Mouse (Mus musculus) kidney, adult 9 months (tissue): Measurements from ENCODE around the gene Btbd1.

ENCODE experiments used
- DNase-seq: peaks from one replicate; pipeline ENCODE4 v3.0.0; 2022

Btbd1 gene

GRCm38 (mm10) chr7:81829379-81829894 lies at the start of gene Btbd1:
Gene Btbd1, minus strand, starts transcription at chr7:81829431.
- peak; percentile 77 for DNase-seq

DNA sequence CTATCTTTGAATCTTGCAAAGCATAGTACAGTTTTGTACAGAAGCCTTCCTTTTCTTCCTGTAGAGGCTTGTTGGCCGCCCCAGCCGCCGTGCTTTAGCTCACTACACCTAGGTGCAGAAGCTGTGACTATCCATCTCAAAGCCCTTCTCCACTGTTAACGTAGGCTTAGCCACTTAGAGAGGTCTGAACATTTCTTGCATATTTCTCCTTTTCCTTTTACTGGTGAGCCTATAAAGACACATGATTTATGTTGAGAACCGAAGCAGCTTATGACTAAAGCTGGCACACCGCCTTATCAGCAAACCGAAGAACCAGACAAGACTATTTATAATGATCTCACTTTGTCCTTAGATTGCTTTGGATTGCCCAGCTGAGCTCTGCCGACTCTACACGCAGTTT lies 46.1 kb upstream of the Btbd1 start:
- DNase-seq = no peak

DNA sequence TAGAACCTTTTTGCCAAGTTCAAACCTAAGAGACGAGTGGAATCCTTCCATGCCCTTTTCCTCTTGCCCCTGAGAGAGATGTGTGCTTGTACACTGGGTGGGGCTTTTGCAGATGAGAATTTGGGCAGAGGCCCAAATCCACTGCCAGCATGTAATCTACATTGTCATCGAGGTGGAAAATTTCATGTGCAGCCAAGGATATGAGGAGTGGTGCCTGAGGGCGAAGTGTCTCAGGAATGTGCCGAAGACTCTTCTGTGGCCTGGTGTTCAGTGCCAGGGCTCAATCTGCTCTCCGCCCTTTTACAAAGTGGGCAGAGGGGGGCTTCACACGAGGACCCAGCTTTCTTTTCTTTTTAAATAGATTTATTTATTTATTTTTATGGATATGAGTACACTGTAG lies 45.4 kb upstream of the Btbd1 start:
- peak; percentile 20 for DNase-seq

GRCm38 (mm10) chr7:81873807-81874206 lies 44.6 kb upstream of the Btbd1 start:
- no peak for DNase-seq

DNA sequence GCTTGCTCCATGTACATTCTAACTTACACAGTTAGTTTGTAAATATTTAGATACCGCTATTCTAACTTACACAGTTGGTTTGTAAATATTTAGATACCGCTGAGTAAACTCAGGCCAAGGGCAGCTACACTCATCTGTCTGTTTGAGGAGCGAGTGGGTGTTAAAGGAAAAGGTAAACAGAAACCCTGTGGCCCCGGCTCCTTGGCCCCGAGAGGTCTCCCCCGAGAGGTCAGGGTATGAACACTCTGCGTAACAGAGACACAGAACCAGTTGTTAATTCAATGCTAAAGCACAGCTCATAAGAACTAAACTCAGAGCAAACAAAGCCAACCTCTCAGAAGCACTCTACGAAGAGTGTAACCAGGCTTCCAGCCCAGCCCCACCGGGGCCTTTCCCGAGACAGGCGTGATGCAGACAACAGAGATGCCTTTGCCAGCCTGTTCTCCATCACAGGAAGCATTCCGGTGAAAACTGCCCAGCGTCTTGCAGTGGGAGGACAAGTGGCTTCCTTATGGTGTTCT lies 43.3 kb upstream of the Btbd1 start:
- no peak for DNase-seq

DNA sequence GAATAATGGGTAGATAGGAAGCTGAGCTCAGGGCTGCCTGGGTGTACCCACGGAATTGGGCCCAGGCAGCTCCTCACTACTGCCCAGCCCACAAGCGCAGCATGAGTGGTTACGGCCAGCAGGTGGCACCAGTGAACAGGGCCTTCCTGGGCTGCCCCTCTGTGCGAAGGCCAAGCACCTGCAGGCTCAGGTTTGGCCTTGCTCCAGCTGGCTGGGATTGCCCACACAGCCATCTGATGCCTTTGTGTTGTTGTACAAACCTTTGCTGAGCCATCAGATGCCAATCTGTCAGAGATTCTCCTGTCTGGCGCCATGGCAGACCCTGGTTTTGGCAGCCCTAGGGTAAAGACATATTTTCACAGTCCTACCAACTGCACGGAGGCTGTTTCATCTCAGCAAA lies 38.9 kb upstream of the Btbd1 start:
- DNase-seq = peak; percentile 82

GRCm38 (mm10) chr7:81867231-81867930 lies 38.1 kb upstream of the Btbd1 start:
- no peak for DNase-seq

GRCm38 (mm10) chr7:81865937-81866336 lies 36.7 kb upstream of the Btbd1 start:
- no peak for DNase-seq

GRCm38 (mm10) chr7:81864552-81864951 lies 35.3 kb upstream of the Btbd1 start:
- no peak for DNase-seq

DNA sequence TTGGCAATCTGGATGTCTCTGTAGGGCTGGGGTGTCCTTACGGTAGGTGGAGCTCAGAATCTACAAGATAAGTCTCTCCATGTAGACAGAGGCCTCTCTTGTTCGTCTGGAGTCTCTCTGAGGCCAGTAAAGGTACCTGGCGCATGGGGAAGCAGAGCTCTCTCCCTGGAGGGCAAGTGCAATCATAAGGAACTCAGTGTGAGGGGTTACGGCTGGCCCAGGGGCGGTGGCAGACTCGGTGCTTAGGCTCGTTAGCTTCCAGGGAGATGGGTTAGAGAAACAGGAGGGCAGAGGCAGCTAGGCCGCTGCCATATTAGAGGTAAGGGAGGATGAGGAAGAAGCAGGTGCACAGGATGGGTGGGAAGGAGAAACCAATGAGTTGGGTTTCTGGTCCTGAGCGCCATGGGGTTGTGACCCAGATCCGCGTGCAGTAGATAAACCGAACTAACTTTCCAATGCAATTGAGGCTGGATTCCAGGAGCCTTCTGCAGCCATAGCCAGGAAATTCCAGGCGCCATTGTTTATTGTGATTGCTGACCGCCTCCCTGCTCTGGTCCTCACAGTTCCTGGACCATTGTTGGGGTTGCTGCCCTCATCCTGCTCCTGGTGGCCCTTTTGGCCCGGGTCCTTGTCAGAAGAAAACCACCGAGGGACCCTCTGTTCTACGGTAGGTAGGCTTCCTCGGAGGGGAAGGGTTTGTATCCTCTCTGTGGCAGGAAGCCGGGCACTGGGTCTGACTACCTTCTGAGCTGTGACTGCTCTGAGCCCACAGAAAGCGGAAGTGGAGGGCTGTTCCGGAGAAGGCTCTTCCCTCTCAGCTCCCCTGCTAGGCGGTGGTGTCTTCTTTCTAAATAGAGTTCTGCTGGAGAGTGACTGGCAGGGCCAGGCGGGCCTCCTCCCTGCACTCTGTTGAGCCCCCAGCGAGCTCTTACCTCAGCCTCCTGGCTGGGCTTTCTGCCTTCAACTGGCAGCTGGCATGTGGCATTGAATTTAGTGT lies 33.7 kb upstream of the Btbd1 start:
- no peak for DNase-seq

- no peak for DNase-seq
Measured at GRCm38 (mm10) chr7:81861921-81862320, 32.7 kb upstream of the Btbd1 start.

DNA sequence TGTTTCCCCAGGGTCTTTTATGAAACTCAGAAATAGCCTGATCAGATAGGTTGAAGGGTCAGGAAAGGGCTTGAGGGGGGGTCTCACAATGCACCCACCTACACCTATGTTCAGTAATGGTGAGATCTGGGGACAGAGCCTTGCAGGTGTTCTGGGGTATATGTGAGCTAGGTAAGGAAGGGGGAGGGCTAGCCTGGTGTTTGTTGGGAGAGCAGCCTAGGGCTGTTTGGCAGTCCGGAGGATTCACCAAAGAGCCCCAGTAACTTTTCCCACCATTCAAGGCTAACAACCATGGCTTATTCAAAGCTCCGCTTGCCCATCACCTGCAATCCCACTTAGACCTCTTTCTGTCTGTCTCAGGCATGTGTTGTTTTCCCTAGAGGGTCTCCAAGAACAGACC lies 32.2 kb upstream of the Btbd1 start:
- no peak for DNase-seq

- no peak for DNase-seq
Measured at GRCm38 (mm10) chr7:81860996-81861395, 31.8 kb upstream of the Btbd1 start.

DNA sequence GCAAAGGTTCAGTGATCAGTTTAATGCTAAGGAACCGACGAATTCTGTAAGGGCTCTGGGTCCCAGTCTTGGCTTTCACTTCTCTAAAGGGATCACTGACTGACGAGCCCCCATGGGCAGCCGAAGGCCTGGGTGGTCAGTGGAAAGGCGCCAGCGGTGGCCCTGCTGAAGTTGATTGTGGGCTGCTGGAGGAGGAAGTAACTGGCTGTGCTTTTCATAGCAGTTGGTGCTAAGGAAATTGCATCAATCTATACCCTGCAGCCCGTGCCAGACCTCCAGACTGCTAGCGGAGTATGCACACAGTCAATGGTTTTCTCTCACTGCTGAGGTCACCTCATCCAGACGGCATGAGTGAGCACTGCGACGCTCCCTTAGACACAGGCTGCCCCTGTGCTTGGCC lies 30.8 kb upstream of the Btbd1 start:
- DNase-seq = peak; percentile 22

DNA sequence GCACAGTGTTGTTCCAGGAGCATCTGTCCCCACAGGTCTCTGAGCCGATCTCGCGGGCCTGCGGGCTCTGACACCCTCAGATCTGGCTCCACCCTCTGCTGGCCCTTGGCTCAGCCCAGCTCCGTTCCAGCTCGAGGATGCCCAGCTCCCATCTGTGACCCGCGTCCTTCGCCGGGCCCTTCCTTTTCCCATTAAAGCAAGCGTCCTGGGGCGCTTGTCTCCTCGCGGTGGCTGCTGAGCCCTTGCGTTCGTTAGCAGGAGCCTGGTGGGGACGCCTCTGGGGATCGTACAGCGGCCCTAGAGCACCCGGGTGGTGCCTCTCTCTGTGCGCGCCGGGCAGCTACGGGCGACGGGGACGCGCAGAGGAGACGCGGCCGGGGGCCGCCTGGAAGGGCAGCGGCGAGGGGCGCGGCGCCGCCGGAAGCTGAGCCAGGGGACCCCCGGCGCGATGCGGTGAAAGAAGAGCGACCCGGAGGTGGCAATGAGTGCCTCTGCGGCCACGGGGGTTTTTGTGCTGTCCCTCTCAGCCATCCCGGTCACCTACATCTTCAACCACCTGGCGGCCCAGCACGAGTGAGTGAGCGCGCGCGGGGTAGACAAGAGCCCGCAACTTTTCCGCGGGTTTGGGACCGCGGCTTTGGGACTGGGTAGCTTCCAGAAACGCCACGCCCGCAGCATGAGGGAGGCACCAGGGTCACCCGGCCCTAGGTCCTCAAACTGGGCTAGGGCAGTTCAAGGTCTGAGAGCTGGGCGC lies 29.9 kb upstream of the Btbd1 start, which contains the start of gene Tm6sf1:
Tm6sf1 (plus strand) TSS at position 34 of the 754 bp plus-strand sequence.
- no peak for DNase-seq

- DNase-seq = no peak
Measured at GRCm38 (mm10) chr7:81858236-81858635, 29.0 kb upstream of the Btbd1 start.

DNA sequence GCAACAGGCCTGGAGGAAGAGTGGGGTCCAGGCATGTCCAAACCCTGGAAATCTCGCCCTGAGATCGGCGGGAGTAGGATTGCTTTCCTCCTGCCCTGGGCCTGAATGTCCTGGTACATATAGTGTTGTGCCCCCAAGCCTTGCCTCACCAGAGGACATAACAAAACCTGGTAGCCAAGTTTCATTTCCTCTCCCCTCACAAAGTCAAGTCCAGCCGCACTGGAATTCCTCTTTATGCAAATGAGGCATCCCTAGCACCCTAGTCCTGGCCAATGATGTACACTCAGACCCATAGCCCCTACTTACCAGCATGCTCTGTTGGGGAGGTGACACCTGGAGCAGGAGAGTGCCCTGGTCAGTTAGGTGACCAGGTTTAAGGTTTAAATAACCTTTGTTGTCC lies 27.0 kb upstream of the Btbd1 start:
- DNase-seq = no peak

- DNase-seq = no peak
Measured at GRCm38 (mm10) chr7:81855694-81856093, 26.5 kb upstream of the Btbd1 start, which contains the start of gene Gm10160. Gene Gm10160, minus strand, starts transcription at chr7:81855794.

- DNase-seq = no peak
Measured at GRCm38 (mm10) chr7:81854568-81855307, 25.5 kb upstream of the Btbd1 start.

DNA sequence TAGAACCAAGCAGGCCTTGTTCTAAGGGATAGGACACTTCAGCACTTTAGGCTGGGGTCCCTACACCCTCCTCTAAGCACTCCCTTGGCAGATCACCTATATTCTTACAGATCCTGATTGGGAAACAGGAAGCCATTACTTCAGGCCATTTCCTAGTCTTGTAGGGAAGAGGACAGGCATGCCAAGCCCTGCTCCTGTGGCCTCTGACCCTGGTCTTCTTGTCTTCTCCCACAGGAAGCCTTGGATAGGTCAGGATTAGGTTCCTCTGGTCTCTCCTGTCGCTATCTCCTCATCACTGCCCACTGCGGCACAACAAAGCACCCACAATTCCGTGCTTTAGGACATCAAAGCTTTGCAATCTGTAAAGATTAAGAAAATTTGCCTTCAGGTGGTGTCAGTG lies 22.5 kb upstream of the Btbd1 start:
- peak; percentile 30 for DNase-seq

- DNase-seq = no peak
Measured at GRCm38 (mm10) chr7:81850171-81850570, 20.9 kb upstream of the Btbd1 start.

GRCm38 (mm10) chr7:81849633-81850032 lies 20.4 kb upstream of the Btbd1 start:
- no peak for DNase-seq
